Mouse (Mus musculus) right cerebral cortex, postnatal 36 days (tissue): Measurements from ENCODE around the gene Qpctl.

Experiments used
- DNase-seq, 2 experiments: peaks; one replicate each; pipeline ENCODE4 v3.0.0; 2022; ENCODE audit warnings: low spot score in 2 of 2, mixed read lengths in 1 of 2

Gene Qpctl

GRCm38 (mm10) chr7:19148875-19149541, at the start of gene Qpctl:
TSS of gene Qpctl (minus strand) at chr7:19149291.
- peak; percentile 98 to 99 for DNase-seq

- DNase-seq, result no peak
Observed at GRCm38 (mm10) chr7:19197985-19198384, 48.9 kb upstream of the Qpctl start.

- DNase-seq, result no peak
Observed at GRCm38 (mm10) chr7:19196676-19197075, 47.6 kb upstream of the Qpctl start.

- DNase-seq, result no peak
Observed at GRCm38 (mm10) chr7:19194676-19195075, 45.6 kb upstream of the Qpctl start.

- DNase-seq, result no peak
Observed at GRCm38 (mm10) chr7:19184758-19185157, 35.7 kb upstream of the Qpctl start.

- no peak for DNase-seq
Observed at GRCm38 (mm10) chr7:19184250-19184649, 35.2 kb upstream of the Qpctl start.

- no peak for DNase-seq
Observed at GRCm38 (mm10) chr7:19180862-19181429, 31.9 kb upstream of the Qpctl start.

GRCm38 (mm10) chr7:19179936-19180335, 30.8 kb upstream of the Qpctl start:
- no peak for DNase-seq

GRCm38 (mm10) chr7:19179173-19179572, 30.1 kb upstream of the Qpctl start:
- peak; percentile 65 to 70 for DNase-seq

GRCm38 (mm10) chr7:19178443-19179092, 29.5 kb upstream of the Qpctl start:
- peak; percentile 68 to 74 for DNase-seq

GRCm38 (mm10) chr7:19178035-19178434, 28.9 kb upstream of the Qpctl start:
- peak in 1 of 2 experiments; percentile 54 for DNase-seq

- no peak for DNase-seq
Observed at GRCm38 (mm10) chr7:19177216-19177615, 28.1 kb upstream of the Qpctl start.

- peak in 1 of 2 experiments; percentile 84 for DNase-seq
Observed at GRCm38 (mm10) chr7:19176516-19176947, 27.4 kb upstream of the Qpctl start.

GRCm38 (mm10) chr7:19175708-19176515, 26.8 kb upstream of the Qpctl start, which contains the start of gene Eml2:
TSS of gene Eml2 (plus strand) at chr7:19176421.
- peak; percentile 80 to 89 for DNase-seq

- peak in 1 of 2 experiments; percentile 66 for DNase-seq
Observed at GRCm38 (mm10) chr7:19172874-19173273, 23.8 kb upstream of the Qpctl start.

- no peak for DNase-seq
Observed at GRCm38 (mm10) chr7:19171831-19172230, 22.7 kb upstream of the Qpctl start.

- peak; percentile 69 to 76 for DNase-seq
Observed at GRCm38 (mm10) chr7:19170142-19170541, 21.1 kb upstream of the Qpctl start.

GRCm38 (mm10) chr7:19169506-19169905, 20.4 kb upstream of the Qpctl start:
- no peak for DNase-seq

GRCm38 (mm10) chr7:19166990-19167389, 17.9 kb upstream of the Qpctl start:
- DNase-seq, result no peak

GRCm38 (mm10) chr7:19165656-19166423, 16.7 kb upstream of the Qpctl start, which contains the start of gene Gipr:
TSS of gene Gipr (minus strand) at chr7:19166127.
- no peak for DNase-seq

- no peak for DNase-seq
Observed at GRCm38 (mm10) chr7:19164978-19165377, 15.9 kb upstream of the Qpctl start.
